Mouse (Mus musculus) hindbrain, embryonic 13.5 days (tissue): ENCODE results near the gene Arid4b. TPM values are rescaled to one million over a fixed set of nuclear protein-coding genes. Genes with fewer than 3 reads are reported as not detected.

Experiments used
- ATAC-seq: fragments of 200-750 bp; cut with Nextera tagmentation; 2 replicates; pipeline ENCODE4 v1.8.0; 2017; ENCODE audit warnings: moderate TSS enrichment; ENCODE audit not compliant: low FRiP score
- H3K27ac ChIP-seq: fragments of 300-500 bp; sonication (generic); 2 replicates; pipeline ENCODE4 v1.5.1; 2015; ENCODE audit warnings: inconsistent platforms, mild to moderate bottlenecking, moderate library complexity
- H3K27me3 ChIP-seq: fragments of 300-500 bp; sonication (generic); 2 replicates; pipeline ENCODE4 v1.6.1; 2015; ENCODE audit warnings: mild to moderate bottlenecking, inconsistent platforms
- H3K36me3 ChIP-seq: fragments of 300-500 bp; sonication (generic); 2 replicates; pipeline ENCODE4 v1.6.1; 2015; ENCODE audit warnings: mild to moderate bottlenecking, inconsistent platforms
- H3K4me1 ChIP-seq: fragments of 300-500 bp; sonication (generic); replicated peaks from 2 replicates; pipeline ENCODE4 v1.6.1; 2015; ENCODE audit warnings: inconsistent platforms
- H3K4me2 ChIP-seq: fragments of 300-500 bp; sonication (generic); 2 replicates; pipeline ENCODE4 v1.6.1; 2015; ENCODE audit warnings: inconsistent platforms, mild to moderate bottlenecking, moderate library complexity
- H3K4me3 ChIP-seq: fragments of 300-500 bp; sonication (generic); 2 replicates; pipeline ENCODE4 v1.5.1; 2015; ENCODE audit warnings: mild to moderate bottlenecking, inconsistent platforms
- H3K9ac ChIP-seq: fragments of 300-500 bp; sonication (generic); 2 replicates; pipeline ENCODE4 v1.6.1; 2015; ENCODE audit warnings: mild to moderate bottlenecking, inconsistent platforms
- H3K9me3 ChIP-seq: fragments of 300-500 bp; sonication (generic); 2 replicates; pipeline ENCODE4 v1.6.1; 2016; ENCODE audit warnings: inconsistent platforms
- WGBS: fragments of 180-500 bp; shearing (Covaris S2); methylation state at CpG from one replicate; pipeline ENCODE4 v1.1.7; 2015; 5-methylcytosine and 5-hydroxymethylcytosine counted together
- polyA plus RNA-seq: library from polyadenylated mRNA; unstranded; fragments of >200 nt; fragmentation: Nextera tagmentation; extraction: Ambion mirVana; gene quantifications from 2 replicates; pipeline ENCODE4 v1.2.1, GENCODE M21; 2015

Arid4b gene
- polyA plus RNA-seq, 1 experiment from 2014 or later: 97.0 TPM

- Histone ChIP-seq H3K4me2 (peak overlapping the region; percentile 77), H3K27me3 (no peaks in the 10 kb centered on the region), H3K9ac (peak overlapping the region; percentile 99), H3K9me3 (no peaks in the 10 kb centered on the region), H3K36me3 (0 out of 2 replicates have a peak, but pooled peaks cover 5% of the 10 kb centered on the region), H3K4me3 (peak overlapping the region; percentile 99), H3K27ac (peak overlapping the region; percentile 98), H3K4me1 (peaks cover 49% of the 10 kb centered on the region)
- under 1% methylated on average over 62 of the region's 65 CpGs for WGBS
- peak; percentile 6; the same call in 1 of the 2 replicates for ATAC-seq
Observed at GRCm38 (mm10) chr13:14064341-14065027, 1.5 kb downstream of the Arid4b start.

GRCm38 (mm10) chr13:14065028-14065380 is 2.0 kb downstream of the Arid4b start:
- Histone ChIP-seq H3K27ac (peak overlapping the region; percentile 98), H3K36me3 (0 out of 2 replicates have a peak, but pooled peaks cover 5% of the 10 kb centered on the region), H3K9ac (peak overlapping the region; percentile 99), H3K4me2 (peak overlapping the region; percentile 77), H3K4me1 (peaks cover 49% of the 10 kb centered on the region), H3K9me3 (no peaks in the 10 kb centered on the region), H3K4me3 (peak overlapping the region; percentile 99), H3K27me3 (no peaks in the 10 kb centered on the region)
- WGBS: 19% methylated on average over 9 of the region's 9 CpGs
- no peak for ATAC-seq

GRCm38 (mm10) chr13:14065701-14066100 is 2.7 kb downstream of the Arid4b start:
- Histone ChIP-seq H3K9ac (no peak overlapping the region), H3K4me1 (peaks cover 45% of the 10 kb centered on the region), H3K36me3 (0 out of 2 replicates have a peak, but pooled peaks cover 5% of the 10 kb centered on the region), H3K9me3 (no peaks in the 10 kb centered on the region), H3K27me3 (no peaks in the 10 kb centered on the region), H3K4me3 (no peak overlapping the region), H3K27ac (no peak overlapping the region), H3K4me2 (peak overlapping the region; percentile 15)
- ATAC-seq: no peak
- 91% methylated on average over 1 of the region's 1 CpGs for WGBS

- no peaks in the 10 kb centered on the region for H3K9me3 ChIP-seq
- H3K27ac ChIP-seq: no peak overlapping the region
- 0 out of 2 replicates have a peak, but pooled peaks cover 5% of the 10 kb centered on the region for H3K36me3 ChIP-seq
- H3K4me3 ChIP-seq: no peak overlapping the region
- no peak for ATAC-seq
- no peak overlapping the region for H3K9ac ChIP-seq
- peaks cover 29% of the 10 kb centered on the region for H3K4me1 ChIP-seq
- H3K27me3 ChIP-seq: no peaks in the 10 kb centered on the region
- H3K4me2 ChIP-seq: no peak overlapping the region
Observed at GRCm38 (mm10) chr13:14068035-14068434, 5.0 kb downstream of the Arid4b start.

GRCm38 (mm10) chr13:14069291-14069690 is 6.3 kb downstream of the Arid4b start:
- H3K4me1 ChIP-seq: peaks cover 29% of the 10 kb centered on the region
- ATAC-seq: no peak
- no peak overlapping the region for H3K27ac ChIP-seq
- H3K9ac ChIP-seq: no peak overlapping the region
- H3K9me3 ChIP-seq: no peaks in the 10 kb centered on the region
- H3K36me3 ChIP-seq: 0 out of 2 replicates have a peak, but pooled peaks cover 5% of the 10 kb centered on the region
- H3K4me3 ChIP-seq: no peak overlapping the region
- H3K27me3 ChIP-seq: no peaks in the 10 kb centered on the region
- 76% methylated on average over 1 of the region's 1 CpGs for WGBS
- no peak overlapping the region for H3K4me2 ChIP-seq

GRCm38 (mm10) chr13:14074371-14074770 is 11.3 kb downstream of the Arid4b start:
- ATAC-seq: no peak
- Histone ChIP-seq H3K9ac (no peak overlapping the region), H3K9me3 (no peaks in the 10 kb centered on the region), H3K27me3 (no peaks in the 10 kb centered on the region), H3K4me3 (no peak overlapping the region), H3K4me2 (no peak overlapping the region), H3K27ac (no peak overlapping the region), H3K4me1 (no peaks in the 10 kb centered on the region), H3K36me3 (no peaks in the 10 kb centered on the region)
- WGBS: 100% methylated on average over 1 of the region's 1 CpGs

- no peaks in the 10 kb centered on the region for H3K36me3 ChIP-seq
- no peaks in the 10 kb centered on the region for H3K27me3 ChIP-seq
- no peak overlapping the region for H3K4me2 ChIP-seq
- 91% methylated on average over 1 of the region's 1 CpGs for WGBS
- H3K4me1 ChIP-seq: no peaks in the 10 kb centered on the region
- no peak overlapping the region for H3K9ac ChIP-seq
- H3K27ac ChIP-seq: no peak overlapping the region
- no peaks in the 10 kb centered on the region for H3K9me3 ChIP-seq
- no peak for ATAC-seq
- H3K4me3 ChIP-seq: no peak overlapping the region
Observed at GRCm38 (mm10) chr13:14075326-14075725, 12.3 kb downstream of the Arid4b start.

- Histone ChIP-seq H3K9ac (no peak overlapping the region), H3K4me2 (no peak overlapping the region)
- 97% methylated on average over 1 of the region's 1 CpGs for WGBS
Observed at GRCm38 (mm10) chr13:14088669-14089068, 25.6 kb downstream of the Arid4b start.

GRCm38 (mm10) chr13:14103026-14103425 is 40.0 kb downstream of the Arid4b start:
- no peaks in the 10 kb centered on the region for H3K9me3 ChIP-seq
- no peak overlapping the region for H3K9ac ChIP-seq
- no peaks in the 10 kb centered on the region for H3K4me1 ChIP-seq
- 67% methylated on average over 1 of the region's 1 CpGs for WGBS
- ATAC-seq: no peak
- H3K4me2 ChIP-seq: no peak overlapping the region
- no peak overlapping the region for H3K4me3 ChIP-seq
- no peaks in the 10 kb centered on the region for H3K27me3 ChIP-seq
- H3K27ac ChIP-seq: no peak overlapping the region
- H3K36me3 ChIP-seq: no peaks in the 10 kb centered on the region

More at GRCm38 (mm10) chr13:14088669-14089068, 25.6 kb downstream of the Arid4b start:
- no peak overlapping the region for H3K4me3 ChIP-seq
- H3K36me3 ChIP-seq: peaks cover 4% of the 10 kb centered on the region; the same call in 1 of the 2 replicates
- no peak for ATAC-seq
- no peak overlapping the region for H3K27ac ChIP-seq
- no peaks in the 10 kb centered on the region for H3K9me3 ChIP-seq
- H3K27me3 ChIP-seq: no peaks in the 10 kb centered on the region
- H3K4me1 ChIP-seq: no peaks in the 10 kb centered on the region

GRCm38 (mm10) chr13:14110154-14110873 is 47.3 kb downstream of the Arid4b start:
- ATAC-seq: no peak
- Histone ChIP-seq H3K36me3 (no peaks in the 10 kb centered on the region), H3K27me3 (no peaks in the 10 kb centered on the region), H3K4me1 (peaks cover 14% of the 10 kb centered on the region), H3K4me3 (no peak overlapping the region), H3K27ac (no peak overlapping the region), H3K4me2 (no peak overlapping the region), H3K9me3 (no peaks in the 10 kb centered on the region), H3K9ac (no peak overlapping the region)
- WGBS: 68% methylated on average over 2 of the region's 2 CpGs

GRCm38 (mm10) chr13:14111146-14111545 is 48.1 kb downstream of the Arid4b start:
- H3K4me3 ChIP-seq: no peak overlapping the region

GRCm38 (mm10) chr13:14113746-14114528 is 50.9 kb downstream of the Arid4b start:
- H3K9ac ChIP-seq: no peak overlapping the region
- H3K4me3 ChIP-seq: no peak overlapping the region
- no peaks in the 10 kb centered on the region for H3K36me3 ChIP-seq
- peaks cover 14% of the 10 kb centered on the region for H3K4me1 ChIP-seq
- peak overlapping the region; percentile 74 for H3K27ac ChIP-seq
- 52% methylated on average over 4 of the region's 4 CpGs for WGBS
- H3K4me2 ChIP-seq: no peak overlapping the region
- H3K9me3 ChIP-seq: no peaks in the 10 kb centered on the region
- peak; percentile 84 for ATAC-seq
- H3K27me3 ChIP-seq: no peaks in the 10 kb centered on the region

More at GRCm38 (mm10) chr13:14111146-14111545, 48.1 kb downstream of the Arid4b start:
- no peak for ATAC-seq
- H3K27me3 ChIP-seq: no peaks in the 10 kb centered on the region
- no peaks in the 10 kb centered on the region for H3K36me3 ChIP-seq
- 79% methylated on average over 1 of the region's 1 CpGs for WGBS
- no peak overlapping the region for H3K27ac ChIP-seq
- no peak overlapping the region for H3K4me2 ChIP-seq
- H3K4me1 ChIP-seq: peaks cover 14% of the 10 kb centered on the region
- no peaks in the 10 kb centered on the region for H3K9me3 ChIP-seq
- no peak overlapping the region for H3K9ac ChIP-seq
